Mouse (Mus musculus) cortical plate, adult 2 months (tissue): ENCODE data around the gene Rasa2. TPM values are rescaled to one million over a fixed set of nuclear protein-coding genes. Genes with fewer than 3 reads are reported as not detected.
"Not testable (repeated sequence)": the region's sequence is repeated elsewhere in the genome, so short reads cannot be mapped to it uniquely, and the experiment has no call there.

Experiments used
- H3K27ac ChIP-seq: fragments of 200-500 bp; 2 replicates; pipeline ENCODE4 v1.5.1; 2012; ENCODE audit warnings: low read length, control low read depth, inconsistent platforms; ENCODE audit not compliant: insufficient read depth
- H3K4me1 ChIP-seq: fragments of 200-500 bp; 2 replicates; pipeline ENCODE4 v1.6.1; 2011; ENCODE audit warnings: low read length; ENCODE audit not compliant: control insufficient read depth, insufficient read depth
- H3K4me3 ChIP-seq: fragments of 200-500 bp; 2 replicates; pipeline ENCODE4 v1.5.1; 2011; ENCODE audit warnings: mild to moderate bottlenecking, low read length, control low read depth; ENCODE audit not compliant: insufficient read depth
- CTCF ChIP-seq: fragments of 200-500 bp; IDR thresholded peaks from 2 replicates; pipeline ENCODE4 v1.5.1; 2011; ENCODE audit warnings: mild to moderate bottlenecking, control low read depth, low read length; ENCODE audit not compliant: insufficient read depth; ENCODE audit errors: extremely low read depth
- POLR2A ChIP-seq: fragments of 200-500 bp; IDR thresholded peaks from 2 replicates; pipeline ENCODE4 v1.6.1; 2011; ENCODE audit warnings: mild to moderate bottlenecking, low read length, control low read depth; ENCODE audit not compliant: insufficient read depth; ENCODE audit errors: extremely low read depth
- polyA plus RNA-seq: library from polyadenylated mRNA; depleted of rRNA; stranded (reverse); fragments of >200 nt; gene quantifications from 2 replicates; pipeline ENCODE4 v1.2.3, GENCODE M21; 2012; rRNA removed

The Rasa2 gene
- polyA plus RNA-seq: 10.1 and 10.7 TPM in 2 replicates

DNA sequence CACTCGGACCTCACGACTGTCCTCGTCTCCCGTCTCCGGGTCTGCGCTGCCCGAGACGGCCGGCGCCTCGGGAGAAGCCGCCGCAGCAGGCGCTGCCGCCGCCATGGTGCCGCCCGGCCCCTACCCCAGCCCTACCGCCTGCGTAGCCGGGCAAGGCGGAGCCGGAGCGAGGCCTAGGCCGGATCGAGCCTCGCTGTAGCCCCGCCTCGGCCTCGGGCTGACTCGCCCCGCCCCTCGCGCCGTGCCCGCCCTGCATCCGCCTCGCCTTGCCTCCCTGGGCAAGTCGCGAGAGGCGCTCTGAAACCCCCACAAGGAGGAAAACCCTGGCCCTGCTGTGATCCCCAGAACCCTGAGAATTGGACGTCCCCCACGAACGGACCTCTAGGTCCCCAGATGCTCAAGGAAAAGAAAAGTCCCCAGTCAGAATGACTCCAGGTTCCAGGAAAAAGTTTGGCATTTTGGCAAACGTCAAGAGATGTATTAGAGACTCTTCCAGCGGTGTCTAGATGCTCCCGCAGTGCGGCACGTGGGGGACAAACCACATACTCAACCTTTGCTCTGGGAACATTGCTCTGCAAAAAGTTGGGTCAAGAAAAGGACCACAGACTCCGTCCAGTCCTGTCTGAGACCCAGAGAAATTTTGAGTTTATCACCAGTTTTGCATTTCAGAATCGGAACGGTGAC is at the start of gene Rasa2:
Gene Rasa2, minus strand, starts transcription at position 229 of the 684 bp plus-strand sequence.
- no peak for TF ChIP-seq CTCF
- TF ChIP-seq POLR2A: peak; percentile 75
- H3K27ac ChIP-seq: no peak within 1 kb of the TSS
- peaks cover 4% of the 10 kb centered on the region for H3K4me1 ChIP-seq
- peak within 1 kb of the TSS; percentile 51 for H3K4me3 ChIP-seq

DNA sequence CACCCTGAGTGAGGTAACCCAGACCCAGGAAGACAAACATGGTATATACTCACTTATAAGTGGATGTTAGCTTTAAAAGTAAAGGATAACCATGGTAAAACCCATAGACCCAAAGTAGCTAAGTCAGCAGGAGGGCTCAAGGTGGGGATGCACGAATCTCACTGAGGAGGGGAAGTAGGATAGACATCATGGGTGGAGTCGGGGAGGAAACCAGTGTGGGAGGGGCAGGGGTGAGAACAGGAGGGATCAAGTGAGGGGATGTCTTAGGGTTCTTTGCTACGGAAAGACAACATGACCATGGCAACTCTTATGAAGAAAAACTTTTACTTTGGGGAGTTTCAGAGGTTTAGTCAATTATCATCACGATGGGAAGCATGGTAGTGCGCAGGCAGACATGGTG is 47.2 kb upstream of the Rasa2 start:
- H3K4me1 ChIP-seq: no peaks in the 10 kb centered on the region
- no peak overlapping the region for H3K27ac ChIP-seq
- H3K4me3 ChIP-seq: no peak overlapping the region
- TF ChIP-seq CTCF: no peak
- no peak for TF ChIP-seq POLR2A

DNA sequence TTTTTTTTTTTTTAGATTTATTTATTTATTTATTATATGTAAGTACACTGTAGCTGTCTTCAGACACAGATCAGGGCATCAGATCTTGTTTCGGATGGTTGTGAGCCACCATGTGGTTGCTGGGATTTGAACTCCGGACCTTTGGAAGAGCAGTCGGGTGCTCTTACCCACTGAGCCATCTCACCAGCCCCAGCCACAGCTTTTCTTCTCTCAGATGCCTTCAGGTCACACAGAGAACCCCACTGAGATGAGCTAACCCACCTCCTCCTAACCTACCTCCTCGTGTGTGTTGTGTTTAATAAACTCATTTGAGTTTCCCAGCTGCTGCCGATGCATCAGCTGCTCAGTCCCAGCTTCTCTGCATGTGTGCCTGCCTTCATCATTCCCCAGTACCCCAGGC is 46.3 kb upstream of the Rasa2 start:
- H3K4me1 ChIP-seq, H3K27ac ChIP-seq, H3K4me3 ChIP-seq: not testable (repeated sequence)

- no peaks in the 10 kb centered on the region for H3K4me1 ChIP-seq
- H3K27ac ChIP-seq: no peak overlapping the region
- no peak overlapping the region for H3K4me3 ChIP-seq
- no peak for TF ChIP-seq POLR2A
- TF ChIP-seq CTCF: no peak
Measured at GRCm38 (mm10) chr9:96676671-96677070, 45.3 kb upstream of the Rasa2 start.

- H3K4me1 ChIP-seq: no peaks in the 10 kb centered on the region
- TF ChIP-seq POLR2A (no peak), CTCF (no peak)
Measured at GRCm38 (mm10) chr9:96675763-96676640, 44.6 kb upstream of the Rasa2 start.

DNA sequence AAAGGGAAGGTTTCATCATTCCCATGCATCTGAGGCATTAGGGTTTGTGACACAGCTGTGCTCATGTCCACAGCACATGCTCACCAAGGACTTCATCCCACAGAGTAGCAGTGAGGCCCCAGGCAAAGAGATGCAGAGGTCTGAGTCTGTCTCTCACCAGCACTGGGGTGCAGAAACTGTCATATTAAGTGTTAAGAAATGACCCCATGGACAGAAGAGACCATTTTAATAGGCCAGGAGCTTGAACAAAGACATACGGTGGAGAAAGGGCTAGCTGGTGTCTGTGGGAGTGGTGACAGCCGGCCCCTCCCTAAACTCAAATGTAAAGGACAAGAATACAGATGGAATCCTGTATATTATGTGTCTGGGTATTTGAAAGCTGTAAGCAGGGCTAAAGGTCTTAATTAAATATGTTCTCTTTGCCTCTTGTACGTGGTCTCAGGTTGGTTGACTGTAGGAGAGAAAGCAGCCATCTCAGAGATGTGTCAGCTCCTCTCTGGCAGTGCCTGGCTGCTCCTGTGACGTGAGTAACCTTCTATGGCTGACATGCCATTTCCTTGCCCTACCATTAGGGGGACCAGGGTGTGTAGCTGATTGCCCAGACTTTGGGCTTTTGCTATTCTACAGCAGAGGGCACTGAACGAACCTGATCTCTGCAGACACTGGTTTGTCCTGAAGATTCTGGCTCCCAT is 43.8 kb upstream of the Rasa2 start:
- peak; percentile 81 for TF ChIP-seq CTCF
- no peak for TF ChIP-seq POLR2A
- no peak overlapping the region for H3K27ac ChIP-seq
- H3K4me1 ChIP-seq: no peaks in the 10 kb centered on the region
- H3K4me3 ChIP-seq: no peak overlapping the region

More at GRCm38 (mm10) chr9:96675763-96676640, 44.6 kb upstream of the Rasa2 start:
- Histone ChIP-seq H3K4me3 (no peak overlapping the region), H3K27ac (no peak overlapping the region)

DNA sequence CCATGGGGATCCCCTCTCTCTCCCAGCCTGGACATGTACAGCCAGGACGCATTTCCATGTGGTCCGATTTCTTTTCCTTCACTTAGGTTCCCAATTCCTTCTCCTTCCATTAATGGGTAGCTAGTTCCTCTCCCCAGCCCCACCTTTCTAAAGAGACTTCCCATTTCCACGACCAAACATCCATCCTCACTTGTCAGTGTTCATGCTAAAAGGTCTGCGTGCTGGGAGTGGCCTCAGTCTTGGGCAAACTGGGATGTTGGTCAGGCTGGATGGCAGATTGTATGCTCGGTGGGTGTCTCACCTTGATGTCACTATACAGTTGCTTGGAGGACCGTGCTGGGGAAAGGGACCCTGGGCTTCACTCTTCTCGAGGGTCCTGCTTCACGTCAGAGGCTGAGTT is 42.9 kb upstream of the Rasa2 start:
- no peak for TF ChIP-seq CTCF
- TF ChIP-seq POLR2A: no peak
- no peak overlapping the region for H3K4me3 ChIP-seq
- no peaks in the 10 kb centered on the region for H3K4me1 ChIP-seq
- no peak overlapping the region for H3K27ac ChIP-seq

GRCm38 (mm10) chr9:96672466-96672865 is 41.0 kb upstream of the Rasa2 start:
- TF ChIP-seq POLR2A (no peak), CTCF (no peak)
- Histone ChIP-seq H3K4me1 (no peaks in the 10 kb centered on the region), H3K27ac (no peak overlapping the region), H3K4me3 (no peak overlapping the region)

- Histone ChIP-seq H3K4me3 (no peak overlapping the region), H3K4me1 (no peaks in the 10 kb centered on the region), H3K27ac (no peak overlapping the region)
- TF ChIP-seq CTCF (no peak), POLR2A (no peak)
Measured at GRCm38 (mm10) chr9:96671249-96671648, 39.8 kb upstream of the Rasa2 start.

- 0 out of 2 replicates have a peak overlapping the region, but pooled peaks have one; percentile 49 for H3K27ac ChIP-seq
- H3K4me3 ChIP-seq: peak overlapping the region; percentile 32
- no peaks in the 10 kb centered on the region for H3K4me1 ChIP-seq
- peak; percentile 93 for TF ChIP-seq POLR2A
- peak; percentile 82 for TF ChIP-seq CTCF
Measured at GRCm38 (mm10) chr9:96669877-96670276, 38.5 kb upstream of the Rasa2 start.
